Mouse (Mus musculus): ENCODE data around the gene Tmem121. TPM values are rescaled to one million over a fixed set of nuclear protein-coding genes. Genes with fewer than 3 reads are reported as not detected.

Tmem121 gene
- total and polyA plus RNA-seq, 2 experiments from 2014 or later: 63.6 to 89.1 TPM

GRCm38 (mm10) chr12:113150591-113150990 lies 35.1 kb upstream of the Tmem121 start:
- no peak overlapping the region for H3K9ac ChIP-seq (replicated peaks; ENCODE audit: low read length, poor library complexity, severe bottlenecking)
- no peak for TF ChIP-seq CTCF (IDR thresholded peaks at IDR 0.05)
- no peaks in the 10 kb centered on the region for H3K9me3 ChIP-seq (ENCODE audit: low read length)
- no peak overlapping the region for H3K27ac ChIP-seq (ENCODE audit: low read depth, low read length)
- H3K27me3 ChIP-seq (ENCODE audit: insufficient read depth, low read length): 0 out of 2 replicates have a peak, but pooled peaks cover 6% of the 10 kb centered on the region
- DNase-seq (ENCODE audit: low spot score): no peak
- no peak overlapping the region for H3K4me3 ChIP-seq (ENCODE audit: low read depth, low read length)
- WGBS: 80% methylated on average over 4 of the region's 4 CpGs
- H3K36me3 ChIP-seq (ENCODE audit: insufficient read depth, low read length): no peaks in the 10 kb centered on the region
- no peak overlapping the region for H3K4me2 ChIP-seq (ENCODE audit: low read depth, low read length, poor library complexity, severe bottlenecking)
- peaks cover 6% of the 10 kb centered on the region; the same call in 1 of the 2 replicates for H3K4me1 ChIP-seq (ENCODE audit: insufficient read depth, low read length)
- no peak for ATAC-seq (ENCODE audit: low FRiP score)

GRCm38 (mm10) chr12:113151046-113151445 lies 34.7 kb upstream of the Tmem121 start:
- no peak for DNase-seq (ENCODE audit: low spot score)
- no peak for ATAC-seq (ENCODE audit: low FRiP score)
- Histone ChIP-seq H3K9me3 (ENCODE audit: low read length) (no peaks in the 10 kb centered on the region), H3K4me3 (ENCODE audit: low read depth, low read length) (no peak overlapping the region), H3K4me1 (ENCODE audit: insufficient read depth, low read length) (peaks cover 6% of the 10 kb centered on the region; the same call in 1 of the 2 replicates), H3K27me3 (ENCODE audit: insufficient read depth, low read length) (0 out of 2 replicates have a peak, but pooled peaks cover 6% of the 10 kb centered on the region), H3K9ac (replicated peaks; ENCODE audit: low read length, poor library complexity, severe bottlenecking) (no peak overlapping the region), H3K36me3 (ENCODE audit: insufficient read depth, low read length) (no peaks in the 10 kb centered on the region), H3K27ac (ENCODE audit: low read depth, low read length) (no peak overlapping the region), H3K4me2 (ENCODE audit: low read depth, low read length, poor library complexity, severe bottlenecking) (no peak overlapping the region)
- WGBS: 80% methylated on average over 8 of the region's 8 CpGs
- no peak for TF ChIP-seq CTCF (IDR thresholded peaks at IDR 0.05)

- Histone ChIP-seq H3K27me3 (ENCODE audit: insufficient read depth, low read length) (0 out of 2 replicates have a peak, but pooled peaks cover 6% of the 10 kb centered on the region), H3K4me1 (ENCODE audit: insufficient read depth, low read length) (peaks cover 9% of the 10 kb centered on the region; the same call in 1 of the 2 replicates), H3K4me2 (ENCODE audit: low read depth, low read length, poor library complexity, severe bottlenecking) (peak overlapping the region; percentile 50), H3K9ac (replicated peaks; ENCODE audit: low read length, poor library complexity, severe bottlenecking) (no peak overlapping the region), H3K4me3 (ENCODE audit: low read depth, low read length) (peak overlapping the region; percentile 26), H3K27ac (ENCODE audit: low read depth, low read length) (no peak overlapping the region), H3K9me3 (ENCODE audit: low read length) (no peaks in the 10 kb centered on the region), H3K36me3 (ENCODE audit: insufficient read depth, low read length) (no peaks in the 10 kb centered on the region)
- WGBS: under 1% methylated on average over 35 of the region's 36 CpGs
- ATAC-seq (ENCODE audit: low FRiP score): no peak
- TF ChIP-seq CTCF (IDR thresholded peaks at IDR 0.05): no peak
- no peak for DNase-seq (ENCODE audit: low spot score)
Measured at GRCm38 (mm10) chr12:113151661-113152271, 34.0 kb upstream of the Tmem121 start.

- no peaks in the 10 kb centered on the region for H3K36me3 ChIP-seq (ENCODE audit: insufficient read depth, low read length)
- H3K27ac ChIP-seq (ENCODE audit: low read depth, low read length): no peak overlapping the region
- H3K9me3 ChIP-seq (ENCODE audit: low read length): no peaks in the 10 kb centered on the region
- no peak for DNase-seq (ENCODE audit: low spot score)
- peak overlapping the region; percentile 26; the same call in 1 of the 2 replicates for H3K4me3 ChIP-seq (ENCODE audit: low read depth, low read length)
- no peak for TF ChIP-seq CTCF (IDR thresholded peaks at IDR 0.05)
- H3K9ac ChIP-seq (replicated peaks; ENCODE audit: low read length, poor library complexity, severe bottlenecking): no peak overlapping the region
- 32% methylated on average over 19 of the region's 19 CpGs for WGBS
- peaks cover 10% of the 10 kb centered on the region; the same call in 1 of the 2 replicates for H3K4me1 ChIP-seq (ENCODE audit: insufficient read depth, low read length)
- H3K27me3 ChIP-seq (ENCODE audit: insufficient read depth, low read length): 0 out of 2 replicates have a peak, but pooled peaks cover 6% of the 10 kb centered on the region
- peak overlapping the region; percentile 50 for H3K4me2 ChIP-seq (ENCODE audit: low read depth, low read length, poor library complexity, severe bottlenecking)
- no peak for ATAC-seq (ENCODE audit: low FRiP score)
Measured at GRCm38 (mm10) chr12:113152272-113152661, 33.5 kb upstream of the Tmem121 start.

GRCm38 (mm10) chr12:113152991-113153525 lies 32.7 kb upstream of the Tmem121 start:
- Histone ChIP-seq H3K4me1 (ENCODE audit: insufficient read depth, low read length) (peaks cover 10% of the 10 kb centered on the region; the same call in 1 of the 2 replicates), H3K9me3 (ENCODE audit: low read length) (no peaks in the 10 kb centered on the region), H3K27ac (ENCODE audit: low read depth, low read length) (no peak overlapping the region), H3K4me3 (ENCODE audit: low read depth, low read length) (no peak overlapping the region), H3K9ac (replicated peaks; ENCODE audit: low read length, poor library complexity, severe bottlenecking) (no peak overlapping the region), H3K36me3 (ENCODE audit: insufficient read depth, low read length) (no peaks in the 10 kb centered on the region), H3K27me3 (ENCODE audit: insufficient read depth, low read length) (0 out of 2 replicates have a peak, but pooled peaks cover 6% of the 10 kb centered on the region), H3K4me2 (ENCODE audit: low read depth, low read length, poor library complexity, severe bottlenecking) (no peak overlapping the region)
- no peak for TF ChIP-seq CTCF (IDR thresholded peaks at IDR 0.05)
- WGBS: 92% methylated on average over 6 of the region's 6 CpGs
- ATAC-seq (ENCODE audit: low FRiP score): no peak
- DNase-seq (ENCODE audit: low spot score): no peak

GRCm38 (mm10) chr12:113153971-113154370 lies 31.8 kb upstream of the Tmem121 start:
- DNase-seq (ENCODE audit: low spot score): no peak
- no peak for ATAC-seq (ENCODE audit: low FRiP score)
- no peak for TF ChIP-seq CTCF (IDR thresholded peaks at IDR 0.05)
- no peak overlapping the region for H3K27ac ChIP-seq (ENCODE audit: low read depth, low read length)
- H3K9ac ChIP-seq (replicated peaks; ENCODE audit: low read length, poor library complexity, severe bottlenecking): no peak overlapping the region
- H3K27me3 ChIP-seq (ENCODE audit: insufficient read depth, low read length): 0 out of 2 replicates have a peak, but pooled peaks cover 6% of the 10 kb centered on the region
- no peak overlapping the region for H3K4me3 ChIP-seq (ENCODE audit: low read depth, low read length)
- no peaks in the 10 kb centered on the region for H3K9me3 ChIP-seq (ENCODE audit: low read length)
- no peaks in the 10 kb centered on the region for H3K36me3 ChIP-seq (ENCODE audit: insufficient read depth, low read length)
- H3K4me1 ChIP-seq (ENCODE audit: insufficient read depth, low read length): peaks cover 10% of the 10 kb centered on the region; the same call in 1 of the 2 replicates
- whole genome bisulfite sequencing: 91% methylated on average over 7 of the region's 7 CpGs
- no peak overlapping the region for H3K4me2 ChIP-seq (ENCODE audit: low read depth, low read length, poor library complexity, severe bottlenecking)

Data from midbrain, postnatal 0 days (tissue).